Mouse (Mus musculus) midbrain, embryonic 12.5 days (tissue): ENCODE data around the gene Rsph1. TPM values are rescaled to one million over a fixed set of nuclear protein-coding genes. Genes with fewer than 3 reads are reported as not detected.

Experiments used
- ATAC-seq: fragments of 200-750 bp; cut with Nextera tagmentation; 2 replicates; pipeline ENCODE4 v1.8.0; 2017; ENCODE audit warnings: low read depth, moderate TSS enrichment, moderate library complexity; ENCODE audit not compliant: low FRiP score
- H3K27ac ChIP-seq: fragments of 300-500 bp; sonication (generic); replicated peaks from 2 replicates; pipeline ENCODE4 v1.5.1; 2016; ENCODE audit warnings: mild to moderate bottlenecking
- H3K27me3 ChIP-seq: fragments of 300-500 bp; sonication (generic); 2 replicates; pipeline ENCODE4 v1.6.1; 2016; ENCODE audit warnings: mild to moderate bottlenecking
- H3K36me3 ChIP-seq: fragments of 300-500 bp; sonication (generic); 2 replicates; pipeline ENCODE4 v1.6.1; 2016
- H3K4me1 ChIP-seq: fragments of 300-500 bp; sonication (generic); 2 replicates; pipeline ENCODE4 v1.6.1; 2016
- H3K4me2 ChIP-seq: fragments of 300-500 bp; sonication (generic); replicated peaks from 2 replicates; pipeline ENCODE4 v1.6.1; 2016; ENCODE audit warnings: mild to moderate bottlenecking, moderate library complexity
- H3K4me3 ChIP-seq: fragments of 300-500 bp; sonication (generic); 2 replicates; pipeline ENCODE4 v1.5.1; 2016; ENCODE audit warnings: mild to moderate bottlenecking
- H3K9ac ChIP-seq: fragments of 300-500 bp; sonication (generic); replicated peaks from 2 replicates; pipeline ENCODE4 v1.6.1; 2016; ENCODE audit warnings: mild to moderate bottlenecking, moderate library complexity
- H3K9me3 ChIP-seq: fragments of 300-500 bp; sonication (generic); 2 replicates; pipeline ENCODE4 v1.6.1; 2016; ENCODE audit warnings: mild to moderate bottlenecking
- WGBS: fragments of 180-500 bp; shearing (Covaris S2); methylation state at CpG from one replicate; pipeline ENCODE4 v1.1.7; 2016; 5-methylcytosine and 5-hydroxymethylcytosine counted together
- polyA plus RNA-seq: library from polyadenylated mRNA; unstranded; fragments of >200 nt; fragmentation: Nextera tagmentation; extraction: Ambion mirVana; gene quantifications from 2 replicates; pipeline ENCODE4 v1.2.1, GENCODE M21; 2016

The Rsph1 gene
- polyA plus RNA-seq, 1 experiment from 2014 or later, result 0.99 TPM

GRCm38 (mm10) chr17:31298419-31299209, 21.4 kb upstream of the Rsph1 start:
- Histone ChIP-seq H3K4me1 (peaks cover 21% of the 10 kb centered on the region), H3K4me2 (no peak overlapping the region), H3K27me3 (peaks cover 46% of the 10 kb centered on the region), H3K9ac (no peak overlapping the region), H3K27ac (no peak overlapping the region), H3K9me3 (no peaks in the 10 kb centered on the region), H3K36me3 (no peaks in the 10 kb centered on the region), H3K4me3 (no peak overlapping the region)
- WGBS, result 95% methylated on average over 6 of the region's 6 CpGs
- no peak for ATAC-seq

- no peak overlapping the region for H3K27ac ChIP-seq
- H3K36me3 ChIP-seq, result no peaks in the 10 kb centered on the region
- H3K4me1 ChIP-seq, result peaks cover 21% of the 10 kb centered on the region
- 31% methylated on average over 7 of the region's 7 CpGs for WGBS
- ATAC-seq, result no peak
- no peaks in the 10 kb centered on the region for H3K9me3 ChIP-seq
- H3K9ac ChIP-seq, result peak overlapping the region; percentile 77; the same call in 1 of the 2 replicates
- H3K27me3 ChIP-seq, result peaks cover 46% of the 10 kb centered on the region
- peak overlapping the region; percentile 61 for H3K4me3 ChIP-seq
- H3K4me2 ChIP-seq, result peak overlapping the region; percentile 87
These were observed 20.3 kb upstream of the Rsph1 start for GRCm38 (mm10) chr17:31297521-31297939.

GRCm38 (mm10) chr17:31295892-31296781, 19.0 kb upstream of the Rsph1 start:
- WGBS, result under 1% methylated on average over 64 of the region's 68 CpGs
- no peaks in the 10 kb centered on the region for H3K36me3 ChIP-seq

GRCm38 (mm10) chr17:31295215-31295891, 18.2 kb upstream of the Rsph1 start:
- no peaks in the 10 kb centered on the region for H3K9me3 ChIP-seq
- H3K27me3 ChIP-seq, result peaks cover 46% of the 10 kb centered on the region
- peak; percentile 17; the same call in 1 of the 2 replicates for ATAC-seq
- no peaks in the 10 kb centered on the region for H3K36me3 ChIP-seq
- H3K9ac ChIP-seq, result peak overlapping the region; percentile 77
- H3K4me1 ChIP-seq, result peaks cover 21% of the 10 kb centered on the region
- H3K4me2 ChIP-seq, result peak overlapping the region; percentile 87
- 23% methylated on average over 25 of the region's 25 CpGs for WGBS
- H3K27ac ChIP-seq, result peak overlapping the region; percentile 73; the same call in 1 of the 2 replicates
- H3K4me3 ChIP-seq, result peak overlapping the region; percentile 61

More at GRCm38 (mm10) chr17:31295892-31296781, 19.0 kb upstream of the Rsph1 start:
- H3K9ac ChIP-seq, result peak overlapping the region; percentile 77
- H3K9me3 ChIP-seq, result no peaks in the 10 kb centered on the region
- H3K27ac ChIP-seq, result peak overlapping the region; percentile 73
- H3K4me2 ChIP-seq, result peak overlapping the region; percentile 87
- H3K27me3 ChIP-seq, result peaks cover 46% of the 10 kb centered on the region
- peak; percentile 83 for ATAC-seq
- H3K4me3 ChIP-seq, result peak overlapping the region; percentile 61
- H3K4me1 ChIP-seq, result peaks cover 21% of the 10 kb centered on the region

GRCm38 (mm10) chr17:31294363-31295214, 17.4 kb upstream of the Rsph1 start:
- no peak for ATAC-seq
- no peak overlapping the region for H3K4me3 ChIP-seq
- H3K27me3 ChIP-seq, result peaks cover 46% of the 10 kb centered on the region
- H3K9me3 ChIP-seq, result no peaks in the 10 kb centered on the region
- H3K4me1 ChIP-seq, result peaks cover 21% of the 10 kb centered on the region
- H3K9ac ChIP-seq, result no peak overlapping the region
- no peak overlapping the region for H3K27ac ChIP-seq
- no peaks in the 10 kb centered on the region for H3K36me3 ChIP-seq
- WGBS, result 86% methylated on average over 15 of the region's 15 CpGs
- H3K4me2 ChIP-seq, result no peak overlapping the region

GRCm38 (mm10) chr17:31290859-31291258, 13.7 kb upstream of the Rsph1 start:
- H3K27me3 ChIP-seq, result peaks cover 19% of the 10 kb centered on the region
- no peak overlapping the region for H3K4me2 ChIP-seq
- no peak for ATAC-seq
- H3K9me3 ChIP-seq, result no peaks in the 10 kb centered on the region
- H3K4me3 ChIP-seq, result no peak overlapping the region
- peaks cover 8% of the 10 kb centered on the region; the same call in 1 of the 2 replicates for H3K4me1 ChIP-seq
- H3K9ac ChIP-seq, result no peak overlapping the region
- whole genome bisulfite sequencing, result 79% methylated on average over 6 of the region's 6 CpGs
- no peaks in the 10 kb centered on the region for H3K36me3 ChIP-seq
- H3K27ac ChIP-seq, result no peak overlapping the region

- no peaks in the 10 kb centered on the region for H3K9me3 ChIP-seq
- H3K36me3 ChIP-seq, result no peaks in the 10 kb centered on the region
- H3K9ac ChIP-seq, result no peak overlapping the region
- no peak overlapping the region for H3K4me3 ChIP-seq
- H3K4me2 ChIP-seq, result no peak overlapping the region
- H3K4me1 ChIP-seq, result peaks cover 2% of the 10 kb centered on the region; the same call in 1 of the 2 replicates
- ATAC-seq, result no peak
- peaks cover 13% of the 10 kb centered on the region for H3K27me3 ChIP-seq
- no peak overlapping the region for H3K27ac ChIP-seq
These were observed 13.1 kb upstream of the Rsph1 start for GRCm38 (mm10) chr17:31290311-31290710.

- no peaks in the 10 kb centered on the region for H3K9me3 ChIP-seq
- no peaks in the 10 kb centered on the region for H3K36me3 ChIP-seq
- no peak overlapping the region for H3K4me2 ChIP-seq
- ATAC-seq, result no peak
- H3K27me3 ChIP-seq, result peaks cover 5% of the 10 kb centered on the region; the same call in 1 of the 2 replicates
- no peak overlapping the region for H3K4me3 ChIP-seq
- H3K27ac ChIP-seq, result no peak overlapping the region
- no peaks in the 10 kb centered on the region for H3K4me1 ChIP-seq
- WGBS, result 58% methylated on average over 7 of the region's 7 CpGs
- no peak overlapping the region for H3K9ac ChIP-seq
These were observed 12.0 kb upstream of the Rsph1 start for GRCm38 (mm10) chr17:31288999-31289726.

- Histone ChIP-seq H3K4me2 (no peak overlapping the region), H3K9me3 (no peaks in the 10 kb centered on the region), H3K27ac (no peak overlapping the region), H3K4me3 (no peak overlapping the region), H3K36me3 (no peaks in the 10 kb centered on the region), H3K27me3 (peaks cover 7% of the 10 kb centered on the region; the same call in 1 of the 2 replicates), H3K9ac (no peak overlapping the region), H3K4me1 (peaks cover 7% of the 10 kb centered on the region)
- ATAC-seq, result no peak
- 86% methylated on average over 3 of the region's 3 CpGs for WGBS
These were observed 10.0 kb upstream of the Rsph1 start for GRCm38 (mm10) chr17:31287216-31287615.

- H3K36me3 ChIP-seq, result no peaks in the 10 kb centered on the region
- 97% methylated on average over 1 of the region's 1 CpGs for WGBS
- no peak within 1 kb of the TSS for H3K27ac ChIP-seq
- H3K4me2 ChIP-seq, result no peak within 1 kb of the TSS
- H3K4me3 ChIP-seq, result no peak within 1 kb of the TSS
- H3K27me3 ChIP-seq, result peaks cover 12% of the 10 kb centered on the region; the same call in 1 of the 2 replicates
- peaks cover 10% of the 10 kb centered on the region for H3K4me1 ChIP-seq
- ATAC-seq, result no peak
- no peaks in the 10 kb centered on the region for H3K9me3 ChIP-seq
- H3K9ac ChIP-seq, result no peak within 1 kb of the TSS
These were observed 9.3 kb upstream of the Rsph1 start, which contains the start of gene Slc37a1 for GRCm38 (mm10) chr17:31286492-31286891. Gene Slc37a1 (plus strand): TSS chr17:31286792.
